Mouse (Mus musculus) gastrocnemius, postnatal 25 days (tissue): ENCODE measurements around the gene Wdr3. TPM values are rescaled to one million over a fixed set of nuclear protein-coding genes. Genes with fewer than 3 reads are reported as not detected.

Source experiments
- total RNA-seq, 2 experiments: library from RNA; stranded (reverse); gene quantifications; 1 replicate in 1 of 2; 2 replicates in 1 of 2; pipeline ENCODE4 v1.2.3; 2021

Wdr3 gene
- total RNA-seq, 2 experiments from 2014 or later = 8.8 to 9.2 TPM

Other genes starting within 250 kb of the Wdr3 start
- gene Gdap2, start within 50 bp of the Wdr3 start, total RNA-seq = 1 to 10 TPM; 4.9 to 5.0 TPM